Comparison of ENCODE assay signal across 8 mouse cellular contexts in genomic region chr11:72489397-72489796, GRCm38 (mm10). TPM values are rescaled to one million over a fixed set of nuclear protein-coding genes. Genes with fewer than 3 reads are reported as not detected.
A peak's percentile ranks its signal among the peaks of the same experiment; 100 is the strongest.
DNase-seq lines count a peak whose midpoint lies in the region; ATAC-seq and TF ChIP-seq lines count a peak whose summit lies in the region.

No protein-coding gene starts in this region.

- H3K9ac ChIP-seq in intestine, postnatal 0 days (ENCODE audit: low read depth, low read length): peak overlapping the region; percentile 65

- H3K27me3 ChIP-seq in intestine, postnatal 0 days (replicated peaks; ENCODE audit: control insufficient read depth, insufficient read depth, low read length): 0 out of 2 replicates have a peak, but pooled peaks cover 5% of the 10 kb centered on the region

- 0% methylated on average over 30 of the region's 42 CpGs for WGBS in intestine, postnatal 0 days
- WGBS in olfactory bulb, adult 2 months: 1% methylated on average over 41 of the region's 42 CpGs

- 0 out of 2 replicates have a peak, but pooled peaks cover 6% of the 10 kb centered on the region for H3K4me1 ChIP-seq in intestine, postnatal 0 days (replicated peaks; ENCODE audit: control insufficient read depth, insufficient read depth, low read length)
- H3K4me1 ChIP-seq in olfactory bulb, adult 2 months (ENCODE audit: control insufficient read depth, insufficient read depth, low read length): peaks cover 25% of the 10 kb centered on the region

- H3K4me2 ChIP-seq in intestine, postnatal 0 days (replicated peaks; ENCODE audit: low read depth): peak overlapping the region; percentile 98

- H3K27ac ChIP-seq in intestine, postnatal 0 days (ENCODE audit: low read depth, low read length): peak overlapping the region; percentile 60; the same call in 1 of the 2 replicates
- peak overlapping the region; percentile 48 for H3K27ac ChIP-seq in olfactory bulb, adult 2 months (ENCODE audit: insufficient read depth, low read depth, low read length)

- peak overlapping the region; percentile 70 for H3K4me3 ChIP-seq in intestine, postnatal 0 days (ENCODE audit: low read depth, low read length)
- H3K4me3 ChIP-seq in olfactory bulb, adult 2 months (ENCODE audit: insufficient read depth, low read depth, low read length): peak overlapping the region; percentile 68

- no peaks in the 10 kb centered on the region for H3K36me3 ChIP-seq in intestine, postnatal 0 days (ENCODE audit: control insufficient read depth, insufficient read depth)

- ATAC-seq in intestine, postnatal 0 days: 0 out of 2 replicates have a peak, but pooled peaks have one; percentile 1

- no peak for TF ChIP-seq CTCF in intestine, postnatal 0 days (IDR thresholded peaks at IDR 0.05; ENCODE audit: low read depth)
- TF ChIP-seq CTCF in olfactory bulb, adult 2 months (IDR thresholded peaks at IDR 0.05; ENCODE audit: insufficient read depth, low read depth, low read length): no peak

- H3K9me3 ChIP-seq in intestine, postnatal 0 days (ENCODE audit: control insufficient read depth): no peaks in the 10 kb centered on the region

- peak; percentile 30 for DNase-seq in embryo, embryonic 9.5 days (ENCODE audit: extremely low spot score)
- no peak for DNase-seq in embryo, embryonic 10.5 days (ENCODE audit: low spot score)
- DNase-seq in right cerebral cortex, postnatal 14 days: peak; percentile 29
- DNase-seq in right cerebral cortex, postnatal 4 days: no peak
- no peak for DNase-seq in gastrocnemius, adult 8-10 months (ENCODE audit: low spot score in 2 of 2)
- DNase-seq in thymus, adult 18-20 months: no peak

- TF ChIP-seq POLR2A in olfactory bulb, adult 2 months (IDR thresholded peaks at IDR 0.05; ENCODE audit: insufficient read depth, low read depth, low read length): no peak

RNA-seq across cellular contexts. Expression of gene Spns2, which starts 0.3 kb away (rescaled TPM):
- polyA plus RNA-seq in intestine, postnatal 0 days (2015; fragmentation: Nextera tagmentation; extraction: Ambion mirVana): 19.8 and 20.5 TPM in 2 replicates
- polyA plus RNA-seq in olfactory bulb, adult 2 months (2012; ENCODE audit: insufficient read depth, insufficient read length, low replicate concordance, missing spikeins): not detected in 2 replicates
- 10 to 100 TPM; 32.1 to 69.6 (median 54.1) TPM for total RNA-seq in gastrocnemius, adult 8-10 months (2022)

RNA-seq across cellular contexts. Expression of gene Mybbp1a, which starts 48.2 kb away (rescaled TPM):
- 37.3 and 40.7 TPM in 2 replicates for polyA plus RNA-seq in intestine, postnatal 0 days (2015; fragmentation: Nextera tagmentation; extraction: Ambion mirVana)
- not detected in 2 replicates for polyA plus RNA-seq in olfactory bulb, adult 2 months (2012; ENCODE audit: insufficient read depth, insufficient read length, low replicate concordance, missing spikeins)
- total RNA-seq in gastrocnemius, adult 8-10 months (2022): 10 to 100 TPM; 54.6 to 66.0 (median 57.1) TPM

RNA-seq across cellular contexts. Expression of gene Ggt6, which starts 54.1 kb away (rescaled TPM):
- polyA plus RNA-seq in intestine, postnatal 0 days (2015; fragmentation: Nextera tagmentation; extraction: Ambion mirVana): 8.1 and 8.6 TPM in 2 replicates
- not detected in 2 replicates for polyA plus RNA-seq in olfactory bulb, adult 2 months (2012; ENCODE audit: insufficient read depth, insufficient read length, low replicate concordance, missing spikeins)
- 1 to 10 TPM; 1.9 to 5.4 (median 3.8) TPM for total RNA-seq in gastrocnemius, adult 8-10 months (2022)

Comparison
In these comparisons a context has a peak if more than half of its experiments do, and no peak if none do; other contexts are left out.
1. DNase-seq: peak in embryo, embryonic 9.5 days (single experiment) and right cerebral cortex, postnatal 14 days (single experiment); none in embryo, embryonic 10.5 days (single experiment), right cerebral cortex, postnatal 4 days (single experiment), gastrocnemius, adult 8-10 months (0 of 2) and thymus, adult 18-20 months (0 of 2).
2. RNA of gene Spns2, which starts 0.3 kb away (polyA plus RNA-seq): 19.8 to 20.5 TPM in intestine, postnatal 0 days; not detected in olfactory bulb, adult 2 months; every median in the first group is over 10 times any median in the second.